Mouse (Mus musculus) naive thymus-derived CD4-positive, alpha-beta T cell, adult 2 months (primary cell): ENCODE data around the gene Cdh13.

Source experiments
- DNase-seq: peaks from one replicate; pipeline ENCODE4 v3.0.0-alpha.2; 2011; ENCODE audit warnings: low read depth

The Cdh13 gene

DNA sequence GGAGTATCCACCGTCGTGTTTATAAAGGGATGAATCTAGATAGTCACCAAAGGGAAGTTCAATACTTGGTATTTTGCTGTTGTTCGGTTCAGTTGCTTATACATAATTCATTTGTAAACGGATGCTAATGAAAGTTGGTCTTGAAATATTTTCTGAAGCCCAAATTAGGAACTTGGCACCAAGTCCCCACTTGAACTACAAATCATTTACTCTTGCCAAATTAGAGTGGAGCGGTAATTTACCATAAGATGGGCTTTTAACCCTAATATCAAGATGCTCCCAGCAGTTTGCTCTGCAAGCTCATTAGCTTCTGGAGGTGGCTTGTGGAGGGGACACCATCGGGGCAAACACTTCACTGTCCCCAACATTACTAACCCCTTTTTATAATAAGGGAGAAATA lies 164.5 kb downstream of the Cdh13 start:
- no peak for DNase-seq

- no peak for DNase-seq
Measured at GRCm38 (mm10) chr8:118452445-118453103, 169.0 kb downstream of the Cdh13 start.

DNA sequence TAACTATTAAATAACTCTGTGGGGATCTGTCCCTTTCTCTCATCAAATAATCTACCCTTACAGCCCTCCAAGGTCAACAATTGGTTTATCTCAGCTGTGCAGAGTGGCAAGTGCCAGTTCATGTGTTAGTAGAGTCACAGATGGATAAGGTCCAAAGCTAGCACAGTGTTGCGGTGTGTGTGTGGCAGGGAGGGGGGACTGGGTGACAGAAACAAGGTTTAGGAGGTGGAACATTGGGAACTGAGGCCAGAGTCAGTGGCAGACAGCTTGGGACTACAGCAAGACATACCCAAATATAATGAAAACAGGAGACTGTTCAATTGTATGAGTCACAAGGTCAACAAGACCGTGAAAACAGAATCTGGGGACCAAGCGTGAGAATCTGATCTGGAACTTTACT lies 171.7 kb downstream of the Cdh13 start:
- DNase-seq = no peak

- no peak for DNase-seq
Measured at GRCm38 (mm10) chr8:118465330-118465948, 181.9 kb downstream of the Cdh13 start.

DNA sequence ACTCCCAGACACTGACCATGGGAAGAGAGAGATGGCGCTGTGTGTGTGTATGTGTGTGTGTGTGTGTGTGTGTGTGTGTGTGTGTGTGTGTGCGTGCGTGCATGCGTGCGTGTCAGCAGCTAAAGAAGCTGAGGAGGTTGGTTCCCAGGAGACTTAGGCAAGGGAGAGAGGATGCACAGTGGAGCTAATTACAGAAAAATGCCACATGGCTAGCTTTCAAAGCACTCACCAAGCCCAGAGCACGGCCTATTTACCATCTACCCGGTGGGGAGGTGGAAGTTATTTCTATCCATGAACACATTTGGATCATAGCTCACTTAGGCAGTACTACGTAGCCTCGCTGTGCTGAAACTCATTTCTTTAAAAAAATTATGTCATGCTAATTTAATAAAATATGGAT lies 194.1 kb downstream of the Cdh13 start:
- DNase-seq = no peak

- DNase-seq = no peak
Measured at GRCm38 (mm10) chr8:118488735-118489134, 205.2 kb downstream of the Cdh13 start.

DNA sequence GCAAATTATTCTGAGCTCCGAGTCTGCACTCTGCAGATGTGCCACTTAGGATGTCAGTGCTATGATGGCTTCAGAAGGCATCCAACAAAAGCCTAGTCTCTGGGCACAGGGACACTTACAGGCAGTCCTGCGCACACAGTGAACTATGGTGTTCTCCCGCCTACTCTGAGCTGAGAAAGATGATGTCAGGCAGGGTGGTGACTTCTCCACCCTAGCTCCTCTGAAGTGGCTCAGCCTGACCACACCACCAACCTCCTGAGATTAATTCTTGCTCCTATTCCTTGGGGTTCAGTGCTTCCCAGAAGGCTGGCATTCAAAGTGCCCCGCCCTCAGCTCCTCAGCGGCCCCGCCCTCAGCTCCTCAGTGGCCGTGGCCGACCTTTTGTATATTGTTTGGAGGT lies 219.0 kb downstream of the Cdh13 start:
- DNase-seq = no peak

- DNase-seq = no peak
Measured at GRCm38 (mm10) chr8:118509426-118509825, 225.9 kb downstream of the Cdh13 start.

- DNase-seq = no peak
Measured at GRCm38 (mm10) chr8:118513259-118513658, 229.7 kb downstream of the Cdh13 start.

DNA sequence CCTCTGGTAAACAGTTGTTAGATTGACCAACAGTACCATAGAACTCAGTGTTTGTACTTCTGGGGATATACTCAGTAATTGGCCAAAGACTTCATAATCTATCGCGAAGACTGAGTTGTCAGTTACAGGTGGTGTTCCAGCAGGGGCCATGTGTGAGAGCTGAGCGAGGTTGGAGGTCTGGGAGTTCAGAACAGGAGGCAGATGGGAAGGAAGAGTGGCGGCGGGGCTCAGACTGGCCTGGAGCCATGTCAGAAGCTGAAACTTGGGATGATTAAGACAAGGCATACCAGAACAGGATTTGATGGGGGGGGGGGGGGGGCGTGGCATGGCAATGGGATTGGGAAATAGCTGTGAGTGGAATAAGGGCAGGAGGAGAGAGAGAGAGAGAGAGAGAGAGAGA lies 232.1 kb downstream of the Cdh13 start:
- DNase-seq = no peak

DNA sequence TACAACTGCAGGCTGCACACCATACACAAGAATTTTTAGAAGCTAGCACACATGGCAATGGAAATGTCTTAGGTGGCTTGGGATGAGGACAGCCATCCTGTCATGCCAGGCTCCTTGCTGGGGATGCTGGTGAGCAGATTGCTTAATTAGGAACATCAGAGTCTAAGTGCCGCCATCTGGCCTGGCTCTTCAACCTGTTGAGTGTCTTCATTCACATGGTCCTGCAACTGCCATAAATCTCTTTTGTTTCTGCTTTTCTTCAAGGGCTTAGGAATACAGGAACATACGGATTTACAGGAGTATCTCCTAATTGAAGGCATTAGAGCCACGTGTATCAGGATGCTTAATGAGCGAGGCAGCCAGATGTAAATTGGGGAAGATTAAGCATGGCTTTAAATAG lies 233.5 kb downstream of the Cdh13 start:
- DNase-seq = no peak

- DNase-seq = no peak
Measured at GRCm38 (mm10) chr8:118518030-118518741, 234.7 kb downstream of the Cdh13 start.

- DNase-seq = no peak
Measured at GRCm38 (mm10) chr8:118518742-118519102, 235.2 kb downstream of the Cdh13 start.

- DNase-seq = no peak
Measured at GRCm38 (mm10) chr8:118523922-118524321, 240.4 kb downstream of the Cdh13 start.

DNA sequence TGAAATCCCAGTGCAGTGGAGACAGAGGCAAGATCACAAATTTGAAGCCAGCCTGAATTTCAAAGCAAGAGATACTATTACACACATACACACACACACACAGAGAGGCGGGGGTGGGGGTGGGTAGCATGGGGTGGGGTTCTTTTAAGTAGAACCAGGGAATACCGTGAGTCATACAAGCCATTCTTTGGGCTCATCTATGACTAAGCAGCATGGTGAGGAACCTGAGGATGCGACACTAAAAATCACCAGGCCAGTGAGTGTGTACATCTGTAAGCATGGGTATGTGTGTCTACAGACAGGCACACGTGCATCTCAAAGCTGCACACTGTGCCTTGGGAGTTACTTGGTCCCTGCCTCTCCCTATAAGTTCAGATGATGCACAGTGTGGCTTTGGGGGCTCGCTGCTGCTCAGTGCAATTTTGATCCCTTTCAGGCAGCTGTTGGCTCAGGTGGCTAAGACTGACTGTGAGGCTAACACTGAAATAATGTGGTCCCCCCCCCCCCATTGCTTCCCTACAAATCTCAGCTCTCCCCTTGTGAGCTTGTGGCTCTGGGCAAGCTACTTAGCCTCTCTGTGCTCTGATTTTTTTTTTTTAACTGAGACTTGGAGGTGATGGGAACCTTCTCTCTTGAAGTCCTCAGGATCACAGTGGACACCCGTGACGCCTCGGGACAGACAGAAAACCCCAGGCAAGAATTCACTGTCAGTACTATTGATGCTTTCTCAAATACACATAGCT lies 255.5 kb downstream of the Cdh13 start:
- DNase-seq = no peak

DNA sequence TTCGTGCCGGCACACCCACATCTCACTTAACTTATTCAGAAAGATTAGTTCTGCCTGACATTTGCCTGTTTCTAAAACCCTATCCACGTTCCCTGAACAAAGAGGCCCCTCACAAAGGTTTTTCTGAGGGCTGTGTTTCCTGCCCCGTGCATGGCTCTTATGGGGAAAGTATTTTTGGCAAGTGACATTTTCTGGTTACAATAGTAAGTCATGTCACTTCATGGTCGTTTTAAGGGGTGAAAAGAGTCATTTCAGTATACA lies 256.0 kb downstream of the Cdh13 start:
- no peak for DNase-seq

DNA sequence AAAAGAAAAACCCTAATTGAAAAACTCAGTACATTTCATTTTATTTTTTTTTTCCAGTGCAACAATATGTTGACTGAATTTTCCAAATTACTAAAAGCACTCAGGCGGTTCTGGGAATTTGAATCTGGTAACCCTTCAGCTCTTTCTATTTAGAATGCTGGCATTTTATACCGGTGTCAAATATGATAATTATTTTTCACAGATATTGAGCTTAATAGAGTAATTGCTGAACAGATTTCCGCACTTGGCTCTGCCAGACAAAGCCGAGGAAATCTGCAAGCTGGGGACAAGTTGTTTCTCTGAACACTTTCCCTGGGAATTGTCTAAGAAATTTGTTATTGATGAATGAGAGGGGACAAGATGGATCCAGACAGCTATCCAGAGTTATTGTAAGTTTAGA lies 256.4 kb downstream of the Cdh13 start:
- DNase-seq = no peak

DNA sequence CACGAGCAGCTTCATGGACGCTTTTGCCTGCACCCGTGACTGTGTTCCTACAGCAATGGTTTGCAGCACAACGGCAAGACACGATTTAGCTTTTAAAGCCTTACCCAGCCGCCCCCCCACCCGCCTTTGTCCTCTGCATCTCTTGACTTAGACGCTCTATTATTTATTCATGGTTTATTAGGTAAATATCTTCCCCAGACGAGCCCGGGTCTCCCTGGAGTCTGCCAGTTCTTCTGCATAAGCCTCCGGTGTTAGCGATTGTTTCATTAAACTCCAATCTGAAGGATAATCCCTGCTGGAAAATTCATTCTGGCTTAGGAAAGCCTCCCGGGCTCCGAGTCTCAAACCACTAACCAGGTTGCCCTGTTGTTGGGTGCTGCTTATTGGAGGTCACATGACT lies 268.9 kb downstream of the Cdh13 start:
- DNase-seq = no peak

DNA sequence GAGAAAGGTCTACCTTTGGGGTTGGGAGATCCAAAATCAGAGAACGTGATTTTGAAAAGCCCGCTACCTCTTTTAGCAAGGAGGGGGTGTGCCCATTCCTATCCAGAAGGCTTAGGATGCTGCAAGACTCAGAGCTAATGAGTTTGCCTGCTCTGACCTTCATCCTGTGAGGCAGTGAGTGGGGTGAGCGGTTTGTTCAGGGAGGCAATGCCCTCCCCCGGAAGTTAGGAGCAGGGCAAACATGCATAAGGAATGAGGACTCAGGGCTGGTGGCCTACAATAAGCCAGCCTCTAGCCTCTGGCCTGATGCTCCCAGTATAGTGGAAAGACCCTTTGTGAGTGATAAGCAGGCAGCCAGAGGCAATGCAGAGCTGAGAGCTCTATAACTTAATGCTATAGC lies 269.3 kb downstream of the Cdh13 start:
- no peak for DNase-seq

- no peak for DNase-seq
Measured at GRCm38 (mm10) chr8:118564024-118564423, 280.5 kb downstream of the Cdh13 start.

DNA sequence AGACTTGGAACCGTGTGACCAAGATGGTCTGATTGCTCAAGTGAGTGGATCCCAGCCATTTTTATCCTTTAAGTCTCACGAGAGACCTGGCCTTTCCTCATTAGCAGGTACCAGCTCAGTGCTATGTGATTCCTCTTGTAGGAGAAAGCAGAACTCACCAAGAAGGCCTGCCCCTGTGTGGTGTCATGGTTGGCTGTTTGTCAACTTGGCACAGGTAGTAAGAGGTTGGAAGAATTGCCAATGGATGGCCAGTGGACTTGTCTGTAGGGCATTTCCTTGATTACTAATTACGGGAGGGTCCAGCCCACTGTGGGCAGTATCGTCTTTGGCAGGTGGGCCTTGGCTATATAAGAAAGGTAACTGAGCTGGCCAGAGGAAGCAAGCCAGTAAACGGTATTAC lies 281.7 kb downstream of the Cdh13 start:
- no peak for DNase-seq

DNA sequence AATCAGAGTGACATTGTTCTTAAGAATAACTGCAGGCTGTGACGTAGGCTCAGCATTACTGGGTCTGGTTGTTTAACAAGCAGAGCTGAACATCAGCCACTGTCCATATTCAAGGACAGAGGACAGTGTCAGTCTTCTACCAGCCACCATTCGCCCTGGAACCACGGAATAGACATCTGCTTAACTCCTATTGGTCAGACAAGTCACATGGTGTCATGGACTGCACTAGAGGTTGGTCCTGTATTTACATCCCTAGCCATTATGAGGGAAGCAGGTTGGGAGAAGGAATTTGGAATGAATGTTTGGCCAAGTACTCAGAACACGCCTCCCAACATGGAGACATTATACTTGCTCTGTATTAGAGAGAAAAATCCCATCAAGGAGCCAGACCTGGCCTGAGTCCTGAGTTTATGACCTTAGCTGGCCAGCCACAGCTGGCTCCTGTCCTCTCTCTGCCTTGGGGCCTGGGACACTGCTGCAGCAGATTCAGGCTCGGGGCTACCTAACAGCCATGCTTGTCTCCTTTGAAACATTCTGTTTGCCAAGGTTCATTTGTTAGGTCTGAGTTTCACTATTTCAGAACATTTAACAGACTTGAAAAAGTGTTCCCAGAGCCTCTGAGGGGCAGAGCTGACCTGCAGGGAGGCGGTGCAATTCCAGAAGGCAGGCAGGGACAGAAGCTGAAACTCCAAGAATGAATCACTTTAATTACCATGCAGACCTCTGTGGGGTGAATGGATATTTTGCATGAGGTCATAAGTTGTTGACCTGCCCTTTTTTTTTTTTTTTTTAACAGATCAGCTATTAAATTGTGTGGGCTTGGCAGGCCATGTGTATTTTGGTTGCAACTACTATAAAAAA lies 282.6 kb downstream of the Cdh13 start:
- DNase-seq = no peak
